Mouse (Mus musculus) testis, adult 2 months (tissue): ENCODE results near the gene Col25a1. TPM values are rescaled to one million over a fixed set of nuclear protein-coding genes. Genes with fewer than 3 reads are reported as not detected.

ENCODE experiments used
- H3K27ac ChIP-seq: fragments of 200-500 bp; 2 replicates; pipeline ENCODE4 v1.5.1; 2012; ENCODE audit warnings: low read depth, low read length; ENCODE audit not compliant: control insufficient read depth, insufficient read depth
- H3K27me3 ChIP-seq: fragments of 200-500 bp; 2 replicates; pipeline ENCODE4 v1.6.1; 2012; ENCODE audit warnings: mild to moderate bottlenecking, low read length, moderate library complexity; ENCODE audit not compliant: control insufficient read depth, insufficient read depth
- H3K36me3 ChIP-seq: fragments of 200-500 bp; 2 replicates; pipeline ENCODE4 v1.6.1; 2012; ENCODE audit warnings: mild to moderate bottlenecking, low read length; ENCODE audit not compliant: control insufficient read depth, insufficient read depth
- H3K4me1 ChIP-seq: fragments of 200-500 bp; 2 replicates; pipeline ENCODE4 v1.6.1; 2012; ENCODE audit warnings: low read length; ENCODE audit not compliant: control insufficient read depth, insufficient read depth
- H3K4me3 ChIP-seq: fragments of 200-500 bp; 2 replicates; pipeline ENCODE4 v1.5.1; 2012; ENCODE audit warnings: low read depth, mild to moderate bottlenecking, low read length, moderate library complexity, mixed read lengths; ENCODE audit not compliant: control insufficient read depth
- CTCF ChIP-seq: fragments of 200-500 bp; IDR thresholded peaks from 2 replicates; pipeline ENCODE4 v1.5.1; 2012; ENCODE audit warnings: low read depth, mild to moderate bottlenecking, inconsistent platforms, low read length, moderate library complexity; ENCODE audit not compliant: control insufficient read depth, insufficient read depth, insufficient replicate concordance
- POLR2A ChIP-seq: fragments of 200-500 bp; IDR thresholded peaks from 2 replicates; pipeline ENCODE4 v1.6.1; 2012; ENCODE audit warnings: low read depth, mild to moderate bottlenecking, inconsistent platforms, low read length, moderate library complexity; ENCODE audit not compliant: control insufficient read depth
- polyA plus RNA-seq: library from polyadenylated mRNA; depleted of rRNA; stranded (reverse); fragments of >200 nt; gene quantifications from 2 replicates; pipeline ENCODE4 v1.2.3, GENCODE M21; 2012; rRNA removed

Gene Col25a1
- polyA plus RNA-seq, 1 experiment: 1.9 TPM

DNA sequence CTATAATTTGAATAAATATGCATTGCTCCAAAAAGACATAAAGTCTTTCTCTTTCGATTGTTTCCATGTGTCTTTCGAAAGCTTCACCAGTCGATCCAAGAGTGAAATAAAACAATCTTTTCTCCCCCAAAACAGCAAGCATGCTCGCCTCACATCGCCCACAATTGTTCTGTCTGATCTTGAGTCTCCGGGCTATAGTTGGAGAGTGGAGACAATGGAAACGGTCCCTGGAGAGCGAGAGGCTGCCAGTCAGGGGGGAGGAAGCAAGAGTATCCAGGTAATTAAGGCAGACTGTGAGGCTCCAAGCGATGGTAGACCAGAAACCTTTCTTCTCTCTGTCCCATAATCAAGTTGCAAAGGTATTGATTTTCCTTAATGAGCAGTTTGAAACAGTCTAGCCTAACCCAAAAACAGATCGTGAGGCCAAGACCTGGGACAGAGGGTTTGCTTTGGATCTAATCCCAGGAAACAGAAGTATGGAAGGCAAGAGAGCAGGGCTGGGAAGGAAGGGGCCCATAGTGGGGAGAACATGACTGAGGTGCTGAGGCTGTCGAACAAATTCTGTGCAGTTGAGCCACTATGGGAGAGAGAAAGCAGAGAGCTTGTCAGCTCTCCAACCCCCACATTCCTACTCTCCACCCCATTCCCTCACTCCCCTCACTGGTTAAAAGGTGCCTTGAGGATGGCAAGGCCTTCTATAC is 515.0 kb downstream of the Col25a1 start:
- Histone ChIP-seq H3K27me3 (no peaks in the 10 kb centered on the region), H3K4me3 (no peak overlapping the region), H3K36me3 (no peaks in the 10 kb centered on the region), H3K27ac (no peak overlapping the region), H3K4me1 (no peaks in the 10 kb centered on the region)
- TF ChIP-seq POLR2A: no peak
- no peak for TF ChIP-seq CTCF

Other genes with a start within 250 kb of the Col25a1 start
- gene Casp6, start 230.1 kb upstream of the Col25a1 start, polyA plus RNA-seq: 15.9 and 17.9 TPM in 2 replicates
- gene Mcub, start 161.3 kb upstream of the Col25a1 start, polyA plus RNA-seq: 2.5 and 3.5 TPM in 2 replicates
- 147 and 168 TPM in 2 replicates for gene Sec24b, start 69.9 kb upstream of the Col25a1 start, polyA plus RNA-seq